ENCODE assay signal across 31 mouse cellular contexts in genomic region chr11:109076587-109077417, GRCm38 (mm10).
DNase-seq lines count a peak whose midpoint lies in the region; ATAC-seq and TF ChIP-seq lines count a peak whose summit lies in the region.
"Had no signal": no experiment of that assay in that cellular context is flagged by ENCODE, and none has a peak within 500 bp of the region (broad histone marks: within the 10 kb centered on the region; RNA-seq: fewer than 3 reads in every experiment).

No protein-coding gene starts in this region.

- H3K9me3 ChIP-seq in heart, embryonic 10.5 days: no peaks in the 10 kb centered on the region
- H3K9me3 ChIP-seq: embryonic facial prominence, embryonic 13.5 days; heart, embryonic 13.5 days; intestine, embryonic 15.5 days had no signal

- H3K4me1 ChIP-seq in heart, embryonic 10.5 days: no peaks in the 10 kb centered on the region
- H3K4me1 ChIP-seq: intestine, embryonic 15.5 days had no signal

- H3K36me3 ChIP-seq in heart, embryonic 10.5 days: no peaks in the 10 kb centered on the region
- H3K36me3 ChIP-seq: embryonic facial prominence, embryonic 13.5 days; heart, embryonic 13.5 days; intestine, embryonic 15.5 days had no signal

- DNase-seq in heart, embryonic 10.5 days (ENCODE audit: low spot score): peak; percentile 60
- no peak for DNase-seq in heart, postnatal 10 days
- DNase-seq in left cerebral cortex, postnatal 36 days (ENCODE audit: low spot score in 2 of 2): peak; percentile 24 to 33
- no peak for DNase-seq in left cerebral cortex, postnatal 4 days
- peak; percentile 66 for DNase-seq in brain, adult 2 months (ENCODE audit: low read depth, low spot score)
- peak; percentile 49 for DNase-seq in brain, embryonic 14.5 days (ENCODE audit: low read depth)
- DNase-seq in gastrocnemius, postnatal 10 days: no peak
- DNase-seq: B cell, adult 2 months; cerebellum, adult 11 months; cerebellum, adult 9-10 months; cerebellum, postnatal 36 days; embryo, embryonic 11 days; gastrocnemius, postnatal 14 days; heart, adult 18-20 months; heart, postnatal 14 days; kidney, adult 2 months; kidney, postnatal 36 days; liver; lung, adult 2 months; thymus, postnatal 14 days had no signal

- no peak for TF ChIP-seq POLR2A in brain, embryonic 14.5 days (IDR thresholded peaks at IDR 0.05; ENCODE audit: borderline replicate concordance, extremely low read depth, insufficient read depth, insufficient read length, poor library complexity, severe bottlenecking)

- no peak for TF ChIP-seq CTCF in brain, embryonic 14.5 days (IDR thresholded peaks at IDR 0.05; ENCODE audit: borderline replicate concordance, extremely low read depth, insufficient read depth, insufficient read length)

- H3K27me3 ChIP-seq in heart, embryonic 10.5 days (ENCODE audit: insufficient read depth, poor library complexity, severe bottlenecking): no peaks in the 10 kb centered on the region
- H3K27me3 ChIP-seq: embryonic facial prominence, embryonic 13.5 days; intestine, embryonic 15.5 days had no signal

- H3K27ac ChIP-seq in heart, embryonic 10.5 days: no peak overlapping the region
- H3K27ac ChIP-seq: embryonic facial prominence, embryonic 13.5 days; heart, embryonic 13.5 days; hindbrain, postnatal 0 days; intestine, embryonic 15.5 days; layer of hippocampus, adult 2 months; liver, embryonic 14.5 days; stomach, postnatal 0 days had no signal

- no peak for ATAC-seq in granulocyte monocyte progenitor cell, adult 5-6 weeks (replicated peaks; ENCODE audit: poor library complexity, severe bottlenecking)
- ATAC-seq: forebrain, embryonic 16.5 days; hindbrain, postnatal 0 days; intestine, embryonic 15.5 days; midbrain, embryonic 16.5 days had no signal

- no peak overlapping the region for H3K4me3 ChIP-seq in heart, embryonic 10.5 days
- H3K4me3 ChIP-seq: embryonic facial prominence, embryonic 13.5 days; erythroblast, embryonic 14.5 days; heart, embryonic 13.5 days; intestine, embryonic 15.5 days; layer of hippocampus, adult 2 months had no signal

- intact Hi-C loops in heart, postnatal 10 days (cut with DNase I): no loop called here
- intact Hi-C loops in left cerebral cortex, postnatal 36 days (cut with DNase I): no loop called here
- intact Hi-C loops in left cerebral cortex, postnatal 4 days (cut with DNase I): no loop called here

- 68% methylated on average over 19 of the region's 19 CpGs for WGBS in heart, embryonic 10.5 days

Comparison
In these comparisons a context has a peak if more than half of its experiments do, and no peak if none do; other contexts are left out.
1. DNase-seq: peak in heart, embryonic 10.5 days (single experiment), left cerebral cortex, postnatal 36 days (2 of 2), brain, adult 2 months (single experiment) and brain, embryonic 14.5 days (single experiment); none in heart, postnatal 10 days (0 of 2), left cerebral cortex, postnatal 4 days (single experiment) and gastrocnemius, postnatal 10 days (single experiment).